In the genomic region with DNA sequence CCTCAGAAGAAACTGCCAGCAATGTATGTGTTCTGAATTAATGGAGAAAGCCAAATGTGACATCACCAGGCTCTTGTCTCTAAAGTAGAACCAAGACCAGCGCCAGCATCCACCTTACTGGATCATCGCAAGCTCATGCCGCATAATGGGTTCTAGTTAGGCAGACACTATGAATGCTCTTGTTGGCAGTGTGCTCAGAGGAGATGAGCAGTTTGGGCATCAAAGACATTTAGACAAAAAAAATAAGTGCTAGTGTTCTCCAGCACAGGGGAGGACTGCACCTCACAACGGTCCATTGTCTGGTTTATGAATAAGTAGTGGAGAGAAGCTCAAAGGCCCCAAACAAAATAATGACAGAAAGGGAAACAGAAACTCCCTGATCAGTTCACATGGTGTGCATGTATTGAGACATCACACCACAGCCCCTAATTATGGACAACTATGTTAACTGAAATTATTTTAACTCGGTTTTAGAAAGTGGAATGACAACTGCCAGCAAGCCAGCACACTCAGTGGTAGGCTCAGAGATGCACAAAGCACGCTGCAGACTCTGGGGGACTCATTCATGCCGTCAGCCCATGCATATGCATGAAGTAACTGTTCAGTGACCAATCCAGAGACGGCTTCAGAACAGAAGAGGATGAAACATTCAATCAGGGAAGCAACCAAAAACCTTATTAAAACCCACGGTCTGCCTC, we compare ENCODE assay signal across 12 mouse cellular contexts. TPM values are rescaled to one million over a fixed set of nuclear protein-coding genes. Genes with fewer than 3 reads are reported as not detected.
DNase-seq lines count a peak whose midpoint lies in the region; ATAC-seq and TF ChIP-seq lines count a peak whose summit lies in the region.
"Had no signal": no experiment of that assay in that cellular context is flagged by ENCODE, and none has a peak within 500 bp of the region (broad histone marks: within the 10 kb centered on the region; RNA-seq: fewer than 3 reads in every experiment).

No protein-coding gene starts in this region.

- DNase-seq in liver: no peak
- peak; percentile 73 for DNase-seq in hindbrain, embryonic 14.5 days (ENCODE audit: low spot score)
- no peak for DNase-seq in thymus, postnatal 4 days
- no peak for DNase-seq in gastrocnemius, adult 2 months
- DNase-seq: cerebellum, postnatal 10 days had no signal

- no peak for ATAC-seq in liver, embryonic 15.5 days (ENCODE audit: insufficient read depth)
- ATAC-seq in forebrain, embryonic 12.5 days (ENCODE audit: low FRiP score): peak; percentile 97
- peak; percentile 94 for ATAC-seq in hindbrain, embryonic 14.5 days (ENCODE audit: low FRiP score)
- peak; percentile 97 for ATAC-seq in neural tube, embryonic 13.5 days (ENCODE audit: low read depth)
- no peak for ATAC-seq in megakaryocyte-erythroid progenitor cell, adult 5-6 weeks (replicated peaks; ENCODE audit: low FRiP score, low TSS enrichment, poor library complexity, severe bottlenecking)

- H3K9me3 ChIP-seq in liver, embryonic 15.5 days (replicated peaks): no peaks in the 10 kb centered on the region
- no peaks in the 10 kb centered on the region for H3K9me3 ChIP-seq in forebrain, embryonic 12.5 days
- H3K9me3 ChIP-seq in hindbrain, embryonic 14.5 days (ENCODE audit: control insufficient read depth, low read length): no peaks in the 10 kb centered on the region
- no peaks in the 10 kb centered on the region for H3K9me3 ChIP-seq in neural tube, embryonic 13.5 days
- H3K9me3 ChIP-seq: kidney, embryonic 15.5 days; megakaryocyte, embryonic 14.5 days had no signal

- no peak overlapping the region for H3K4me3 ChIP-seq in liver, embryonic 15.5 days (replicated peaks)
- no peak overlapping the region for H3K4me3 ChIP-seq in forebrain, embryonic 12.5 days (replicated peaks)
- no peak overlapping the region for H3K4me3 ChIP-seq in hindbrain, embryonic 14.5 days (replicated peaks; ENCODE audit: low read length)
- H3K4me3 ChIP-seq in neural tube, embryonic 13.5 days: no peak overlapping the region
- no peak overlapping the region for H3K4me3 ChIP-seq in gastrocnemius, adult 2 months
- H3K4me3 ChIP-seq: erythroblast, embryonic 14.5 days; kidney, embryonic 15.5 days; megakaryocyte, embryonic 14.5 days had no signal

- H3K27ac ChIP-seq in liver, embryonic 15.5 days (replicated peaks): peak overlapping the region; percentile 39; the same call in 1 of the 2 replicates
- H3K27ac ChIP-seq in forebrain, embryonic 12.5 days: peak overlapping the region; percentile 89
- H3K27ac ChIP-seq in hindbrain, embryonic 14.5 days: peak overlapping the region; percentile 72
- H3K27ac ChIP-seq in neural tube, embryonic 13.5 days (replicated peaks): peak overlapping the region; percentile 67
- no peak overlapping the region for H3K27ac ChIP-seq in gastrocnemius, adult 2 months
- H3K27ac ChIP-seq: kidney, embryonic 15.5 days had no signal

- no peak for TF ChIP-seq CTCF in gastrocnemius, adult 2 months (IDR thresholded peaks at IDR 0.05)

- 82% methylated on average over 9 of the region's 9 CpGs for WGBS in liver, embryonic 15.5 days (ENCODE audit: insufficient replicate concordance)
- 15% methylated on average over 9 of the region's 9 CpGs for WGBS in forebrain, embryonic 12.5 days
- WGBS in hindbrain, embryonic 14.5 days: 21% methylated on average over 9 of the region's 9 CpGs
- 28% methylated on average over 9 of the region's 9 CpGs for WGBS in neural tube, embryonic 13.5 days

- intact Hi-C loops in gastrocnemius, adult 2 months (cut with DNase I): no loop called here

- H3K9ac ChIP-seq in liver, embryonic 15.5 days: no peak overlapping the region
- no peak overlapping the region for H3K9ac ChIP-seq in forebrain, embryonic 12.5 days
- H3K9ac ChIP-seq in hindbrain, embryonic 14.5 days: no peak overlapping the region
- no peak overlapping the region for H3K9ac ChIP-seq in neural tube, embryonic 13.5 days
- H3K9ac ChIP-seq: kidney, embryonic 15.5 days had no signal

- H3K4me2 ChIP-seq in liver, embryonic 15.5 days: no peak overlapping the region
- H3K4me2 ChIP-seq in forebrain, embryonic 12.5 days: peak overlapping the region; percentile 26
- peak overlapping the region; percentile 13; the same call in 1 of the 2 replicates for H3K4me2 ChIP-seq in hindbrain, embryonic 14.5 days (replicated peaks)
- no peak overlapping the region for H3K4me2 ChIP-seq in neural tube, embryonic 13.5 days
- H3K4me2 ChIP-seq: kidney, embryonic 15.5 days had no signal

- H3K36me3 ChIP-seq in liver, embryonic 15.5 days (replicated peaks): no peaks in the 10 kb centered on the region
- H3K36me3 ChIP-seq in forebrain, embryonic 12.5 days (replicated peaks): no peaks in the 10 kb centered on the region
- H3K36me3 ChIP-seq in hindbrain, embryonic 14.5 days (replicated peaks; ENCODE audit: control insufficient read depth, insufficient read depth): no peaks in the 10 kb centered on the region
- no peaks in the 10 kb centered on the region for H3K36me3 ChIP-seq in neural tube, embryonic 13.5 days
- H3K36me3 ChIP-seq: kidney, embryonic 15.5 days had no signal

- no peaks in the 10 kb centered on the region for H3K27me3 ChIP-seq in liver, embryonic 15.5 days
- H3K27me3 ChIP-seq in forebrain, embryonic 12.5 days: no peaks in the 10 kb centered on the region
- no peaks in the 10 kb centered on the region for H3K27me3 ChIP-seq in hindbrain, embryonic 14.5 days (ENCODE audit: control insufficient read depth, insufficient read depth, low read length)
- no peaks in the 10 kb centered on the region for H3K27me3 ChIP-seq in neural tube, embryonic 13.5 days
- H3K27me3 ChIP-seq: kidney, embryonic 15.5 days; megakaryocyte, embryonic 14.5 days had no signal

- H3K4me1 ChIP-seq in liver, embryonic 15.5 days (replicated peaks): peaks cover 66% of the 10 kb centered on the region
- peaks cover 28% of the 10 kb centered on the region for H3K4me1 ChIP-seq in forebrain, embryonic 12.5 days
- peaks cover 19% of the 10 kb centered on the region for H3K4me1 ChIP-seq in hindbrain, embryonic 14.5 days (replicated peaks; ENCODE audit: control insufficient read depth, insufficient read depth, low read length)
- peaks cover 39% of the 10 kb centered on the region for H3K4me1 ChIP-seq in neural tube, embryonic 13.5 days (replicated peaks)

RNA-seq across cellular contexts. Expression of a gene that starts 25.1 kb away (rescaled TPM):
- polyA plus RNA-seq in liver, embryonic 15.5 days (2015; fragmentation: Nextera tagmentation; extraction: Ambion mirVana): 19.0 and 19.1 TPM in 2 replicates
- 11.7 and 14.0 TPM in 2 replicates for polyA plus RNA-seq in forebrain, embryonic 12.5 days (2016; fragmentation: Nextera tagmentation; extraction: Ambion mirVana)
- 37.6 and 40.9 TPM in 2 replicates for polyA plus RNA-seq in hindbrain, embryonic 14.5 days (2014; fragmentation: Nextera tagmentation; extraction: Ambion mirVana)
- polyA plus RNA-seq in neural tube, embryonic 13.5 days (2015; fragmentation: Nextera tagmentation; extraction: Ambion mirVana): 15.1 and 18.2 TPM in 2 replicates
- total RNA-seq in megakaryocyte-erythroid progenitor cell, adult 5-6 weeks (2014; fragmentation: Nextera tagmentation): 9.9 and 10.2 TPM in 2 replicates
- total RNA-seq in megakaryocyte-erythroid progenitor cell, adult 5-6 weeks (2017): 8.7 and 13.2 TPM in 2 replicates
- total RNA-seq in gastrocnemius, adult 2 months (2021): 100 to 1,000 TPM in 1 of 2 experiments, 10 to 100 TPM in 1; 95.0 to 120 TPM

Comparison
In these comparisons a context has a peak if more than half of its experiments do, and no peak if none do; other contexts are left out.
1. ATAC-seq: peak in forebrain, embryonic 12.5 days (single experiment), hindbrain, embryonic 14.5 days (single experiment) and neural tube, embryonic 13.5 days (single experiment); none in liver, embryonic 15.5 days (single experiment) and megakaryocyte-erythroid progenitor cell, adult 5-6 weeks (single experiment).
2. H3K4me2 ChIP-seq: peak in forebrain, embryonic 12.5 days (single experiment) and hindbrain, embryonic 14.5 days (single experiment); none in liver, embryonic 15.5 days (single experiment) and neural tube, embryonic 13.5 days (single experiment).